Mouse (Mus musculus) myocyte (in vitro differentiated cells): ENCODE results near the gene Gucd1. TPM values are rescaled to one million over a fixed set of nuclear protein-coding genes. Genes with fewer than 3 reads are reported as not detected.

ENCODE experiments used
- H3K27me3 ChIP-seq: one replicate; pipeline ENCODE4 v1.6.1; 2011; ENCODE audit not compliant: control insufficient read depth, insufficient read depth, insufficient read length
- H3K36me3 ChIP-seq: one replicate; pipeline ENCODE4 v1.6.1; 2011; ENCODE audit not compliant: control insufficient read depth, insufficient read depth
- H3K4me2 ChIP-seq: one replicate; pipeline ENCODE4 v1.6.1; 2011; ENCODE audit warnings: low read depth, control low read depth
- H3K4me3 ChIP-seq: one replicate; pipeline ENCODE4 v1.5.1; 2011; ENCODE audit warnings: mild to moderate bottlenecking, control low read depth, moderate library complexity
- H3K79me2 ChIP-seq: one replicate; pipeline ENCODE4 v1.6.1; 2011; ENCODE audit not compliant: control insufficient read depth, insufficient read depth
- H3ac ChIP-seq: one replicate; pipeline ENCODE4 v1.6.1; 2011; ENCODE audit not compliant: control insufficient read depth, insufficient read length
- CEBPB ChIP-seq: IDR thresholded peaks from 2 replicates; pipeline ENCODE4 v1.6.1; 2011; ENCODE audit warnings: mild to moderate bottlenecking, moderate library complexity; ENCODE audit not compliant: poor library complexity, insufficient read depth, severe bottlenecking
- E2F4 ChIP-seq: IDR thresholded peaks from one replicate; pipeline ENCODE4 v1.6.1; 2011; ENCODE audit warnings: mild to moderate bottlenecking, control low read depth, moderate library complexity; ENCODE audit not compliant: insufficient read depth
- MAX ChIP-seq: IDR thresholded peaks from one replicate; pipeline ENCODE4 v1.6.1; 2011; ENCODE audit warnings: low read depth, mild to moderate bottlenecking, control low read depth
- MYOD1 ChIP-seq, 3 experiments: IDR thresholded peaks; one replicate each; pipeline ENCODE4 v1.6.1; 2011; ENCODE audit warnings: control low read depth in 2 of 3, low read depth in 2 of 3, mild to moderate bottlenecking in 2 of 3, moderate library complexity in 1 of 3; ENCODE audit not compliant: insufficient read length in 2 of 3, control insufficient read depth in 1 of 3
- MYOG ChIP-seq, 3 experiments: IDR thresholded peaks; one replicate each; pipeline ENCODE4 v1.6.1; 2011; ENCODE audit warnings: control low read depth in 2 of 3, low read depth in 2 of 3, mild to moderate bottlenecking in 2 of 3; ENCODE audit not compliant: insufficient read length in 2 of 3, control insufficient read depth in 1 of 3, insufficient read depth in 1 of 3
- POLR2A ChIP-seq: IDR thresholded peaks from one replicate; pipeline ENCODE4 v1.6.1; 2011; ENCODE audit warnings: low read depth, mild to moderate bottlenecking, control low read depth, moderate library complexity; ENCODE audit not compliant: insufficient read length
- POLR2AphosphoS2 ChIP-seq: IDR thresholded peaks from one replicate; pipeline ENCODE4 v1.6.1; 2011; ENCODE audit warnings: low read depth, control low read depth; ENCODE audit not compliant: insufficient read length
- REST ChIP-seq: IDR thresholded peaks from one replicate; pipeline ENCODE4 v1.6.1; 2011; ENCODE audit warnings: mild to moderate bottlenecking, control low read depth, moderate library complexity; ENCODE audit not compliant: insufficient read depth, insufficient read length
- SRF ChIP-seq: IDR thresholded peaks from one replicate; pipeline ENCODE4 v1.6.1; 2011; ENCODE audit warnings: low read depth; ENCODE audit not compliant: control insufficient read depth, insufficient read length
- TCF12 ChIP-seq: IDR thresholded peaks from one replicate; pipeline ENCODE4 v1.6.1; 2011; ENCODE audit warnings: mild to moderate bottlenecking, control low read depth; ENCODE audit not compliant: poor library complexity, insufficient read depth, severe bottlenecking
- TCF3 ChIP-seq: IDR thresholded peaks from one replicate; pipeline ENCODE4 v1.6.1; 2011; ENCODE audit warnings: low read depth, control low read depth; ENCODE audit not compliant: insufficient read length
- USF1 ChIP-seq: IDR thresholded peaks from one replicate; pipeline ENCODE4 v1.6.1; 2011; ENCODE audit warnings: low read depth, mild to moderate bottlenecking, control low read depth, moderate library complexity
- polyA plus RNA-seq: library from polyadenylated mRNA; unstranded; fragments of >200 nt; fragmentation: generic; extraction: Trizol; gene quantifications from one replicate; pipeline ENCODE4 v1.2.1, GENCODE M21; 2012; ENCODE audit warnings: missing spikeins

Gucd1 gene
- polyA plus RNA-seq, 1 experiment, result 17.5 TPM

- peaks cover 10% of the 10 kb centered on the region for H3K27me3 ChIP-seq
- no peak overlapping the region for H3ac ChIP-seq
- no peak for TF ChIP-seq POLR2AphosphoS2
- no peak for TF ChIP-seq MYOG (IDR thresholded peaks at IDR 0.05; ENCODE audit: control insufficient read depth in 1 of 3, insufficient read depth in 1 of 3, insufficient read length in 2 of 3, low read depth in 2 of 3)
- TF ChIP-seq USF1, result no peak
- no peak for TF ChIP-seq TCF12
- no peak for TF ChIP-seq TCF3
- no peak for TF ChIP-seq MAX
- TF ChIP-seq E2F4, result no peak
- TF ChIP-seq CEBPB, result no peak
- TF ChIP-seq REST, result no peak
- no peak for TF ChIP-seq MYOD1 (IDR thresholded peaks at IDR 0.05; ENCODE audit: control insufficient read depth in 1 of 3, insufficient read length in 2 of 3, low read depth in 2 of 3)
- no peak for TF ChIP-seq POLR2A
- TF ChIP-seq SRF, result no peak
- no peaks in the 10 kb centered on the region for H3K36me3 ChIP-seq
- H3K4me3 ChIP-seq, result no peak overlapping the region
- no peaks in the 10 kb centered on the region for H3K79me2 ChIP-seq
- H3K4me2 ChIP-seq, result no peak overlapping the region
Observed at GRCm38 (mm10) chr10:75332268-75332667, 185.5 kb downstream of the Gucd1 start.

- TF ChIP-seq USF1 (no peak), MAX (no peak), REST (no peak), SRF (no peak), TCF3 (no peak), POLR2AphosphoS2 (no peak), E2F4 (no peak), MYOD1 (IDR thresholded peaks at IDR 0.05; ENCODE audit: control insufficient read depth in 1 of 3, insufficient read length in 2 of 3, low read depth in 2 of 3) (no peak), CEBPB (no peak), MYOG (IDR thresholded peaks at IDR 0.05; ENCODE audit: control insufficient read depth in 1 of 3, insufficient read depth in 1 of 3, insufficient read length in 2 of 3, low read depth in 2 of 3) (no peak), POLR2A (no peak), TCF12 (no peak)
- H3K36me3 ChIP-seq, result no peaks in the 10 kb centered on the region
- H3K79me2 ChIP-seq, result no peaks in the 10 kb centered on the region
- no peak overlapping the region for H3K4me3 ChIP-seq
- H3K27me3 ChIP-seq, result no peaks in the 10 kb centered on the region
- no peak overlapping the region for H3ac ChIP-seq
- H3K4me2 ChIP-seq, result no peak overlapping the region
Observed at GRCm38 (mm10) chr10:75328201-75328704, 189.5 kb downstream of the Gucd1 start.

- H3K36me3 ChIP-seq, result no peaks in the 10 kb centered on the region
- no peak overlapping the region for H3ac ChIP-seq
- no peaks in the 10 kb centered on the region for H3K79me2 ChIP-seq
- no peak for TF ChIP-seq MYOG (IDR thresholded peaks at IDR 0.05; ENCODE audit: control insufficient read depth in 1 of 3, insufficient read depth in 1 of 3, insufficient read length in 2 of 3, low read depth in 2 of 3)
- TF ChIP-seq MAX, result no peak
- no peak for TF ChIP-seq REST
- no peak for TF ChIP-seq POLR2AphosphoS2
- H3K4me2 ChIP-seq, result no peak overlapping the region
- H3K27me3 ChIP-seq, result no peaks in the 10 kb centered on the region
- no peak overlapping the region for H3K4me3 ChIP-seq
Observed at GRCm38 (mm10) chr10:75327081-75327480, 190.7 kb downstream of the Gucd1 start.

- TF ChIP-seq POLR2AphosphoS2, result no peak
- no peak for TF ChIP-seq USF1
- no peak for TF ChIP-seq POLR2A
- no peak for TF ChIP-seq E2F4
- no peak for TF ChIP-seq TCF3
- no peak for TF ChIP-seq TCF12
- no peak for TF ChIP-seq REST
- TF ChIP-seq CEBPB, result no peak
- no peak for TF ChIP-seq MYOD1 (IDR thresholded peaks at IDR 0.05; ENCODE audit: control insufficient read depth in 1 of 3, insufficient read length in 2 of 3, low read depth in 2 of 3)
- no peak for TF ChIP-seq SRF
- no peak for TF ChIP-seq MAX
- TF ChIP-seq MYOG (IDR thresholded peaks at IDR 0.05; ENCODE audit: control insufficient read depth in 1 of 3, insufficient read depth in 1 of 3, insufficient read length in 2 of 3, low read depth in 2 of 3), result no peak
- no peaks in the 10 kb centered on the region for H3K36me3 ChIP-seq
Observed at GRCm38 (mm10) chr10:75326553-75326952, 191.2 kb downstream of the Gucd1 start.

GRCm38 (mm10) chr10:75325821-75326220, 192.0 kb downstream of the Gucd1 start:
- TF ChIP-seq MYOD1 (IDR thresholded peaks at IDR 0.05; ENCODE audit: control insufficient read depth in 1 of 3, insufficient read length in 2 of 3, low read depth in 2 of 3), result no peak
- TF ChIP-seq MAX, result no peak
- TF ChIP-seq TCF3, result no peak
- TF ChIP-seq POLR2A, result no peak
- no peak for TF ChIP-seq TCF12
- TF ChIP-seq USF1, result no peak
- TF ChIP-seq E2F4, result no peak
- no peak for TF ChIP-seq CEBPB
- no peak for TF ChIP-seq SRF
- TF ChIP-seq POLR2AphosphoS2, result no peak
- no peak for TF ChIP-seq MYOG (IDR thresholded peaks at IDR 0.05; ENCODE audit: control insufficient read depth in 1 of 3, insufficient read depth in 1 of 3, insufficient read length in 2 of 3, low read depth in 2 of 3)
- no peak for TF ChIP-seq REST
- H3K4me2 ChIP-seq, result no peak overlapping the region
- no peaks in the 10 kb centered on the region for H3K27me3 ChIP-seq
- no peaks in the 10 kb centered on the region for H3K79me2 ChIP-seq
- no peak overlapping the region for H3K4me3 ChIP-seq
- H3K36me3 ChIP-seq, result no peaks in the 10 kb centered on the region
- no peak overlapping the region for H3ac ChIP-seq

More at GRCm38 (mm10) chr10:75326553-75326952, 191.2 kb downstream of the Gucd1 start:
- Histone ChIP-seq H3K4me3 (no peak overlapping the region), H3ac (no peak overlapping the region), H3K4me2 (no peak overlapping the region), H3K27me3 (no peaks in the 10 kb centered on the region), H3K79me2 (no peaks in the 10 kb centered on the region)
